Mouse (Mus musculus): ENCODE data around the gene Arnt2.

Arnt2 gene

GRCm38 (mm10) chr7:84287226-84287587 lies 122.8 kb downstream of the Arnt2 start:
- DNase-seq (ENCODE audit: low spot score in 2 of 2), result no peak

DNA sequence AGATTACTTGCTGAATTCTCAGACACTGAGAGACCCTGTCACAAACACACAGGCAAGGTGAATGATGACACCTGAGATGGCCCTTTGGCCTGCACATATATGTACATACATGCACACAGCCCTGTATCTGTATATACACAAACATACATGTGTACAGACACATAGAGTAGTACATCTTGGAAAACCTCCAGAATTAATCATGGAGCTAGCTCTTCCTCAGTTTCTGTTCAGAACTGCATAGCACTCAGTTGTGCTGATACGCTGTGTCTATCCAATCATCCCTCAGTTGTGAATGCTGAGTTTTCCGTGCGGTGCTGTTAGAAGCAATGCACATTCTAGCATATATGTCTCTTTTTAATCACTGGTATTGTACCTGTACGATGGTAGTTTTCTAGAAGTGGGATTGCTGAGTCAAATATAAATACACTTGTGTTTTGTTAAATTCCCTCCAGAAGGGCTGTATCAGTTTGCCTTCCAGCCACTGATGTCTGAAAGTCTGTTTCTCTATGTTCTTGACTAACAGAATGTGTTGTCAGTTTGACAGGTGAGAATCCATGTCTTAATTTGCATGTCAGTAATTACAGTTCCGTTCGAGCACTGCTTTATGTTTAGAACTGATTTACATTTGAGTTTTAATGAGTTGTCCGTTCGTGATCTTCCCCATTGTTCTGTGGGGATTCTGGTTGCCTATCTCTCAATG lies 123.3 kb downstream of the Arnt2 start:
- no peak for DNase-seq (ENCODE audit: low spot score in 2 of 2)

DNA sequence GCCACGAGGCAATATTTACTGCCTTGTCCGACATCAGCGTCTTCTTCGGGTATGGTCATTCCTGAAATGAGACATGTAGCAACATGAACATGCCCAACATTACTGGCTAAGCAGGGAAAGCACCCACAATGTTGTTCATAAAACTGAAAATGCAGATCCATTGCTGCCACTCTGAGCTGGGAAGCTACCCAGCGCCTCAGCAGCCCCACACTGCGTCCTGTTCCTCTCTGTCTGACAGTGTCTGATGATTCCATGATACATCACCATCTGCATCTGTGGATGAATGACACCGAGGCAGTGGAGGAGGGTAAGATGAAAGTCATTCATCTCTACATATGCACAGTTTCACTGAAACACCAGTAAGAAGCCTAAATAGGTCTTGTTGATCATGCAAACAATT lies 124.2 kb downstream of the Arnt2 start:
- DNase-seq (ENCODE audit: low spot score in 2 of 2), result no peak

DNA sequence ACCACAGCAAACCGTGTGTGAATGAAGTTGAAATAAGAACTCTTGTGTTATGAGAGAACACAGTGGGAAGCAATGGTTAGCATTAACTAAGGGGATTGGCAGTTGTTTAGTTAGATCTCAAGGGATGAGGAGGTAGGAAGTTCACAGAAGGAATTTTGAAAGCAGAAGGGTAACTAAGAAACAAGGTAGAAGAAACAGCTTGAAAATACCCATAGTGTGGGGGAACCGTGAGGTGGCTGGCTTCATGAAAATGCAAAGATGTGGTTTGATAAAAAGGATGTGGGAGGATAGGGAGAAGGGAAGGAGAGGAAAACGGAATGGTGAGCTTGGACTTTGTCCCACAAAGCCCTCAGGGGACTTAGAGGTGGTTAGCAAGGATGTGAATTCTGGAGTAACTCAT lies 125.0 kb downstream of the Arnt2 start:
- no peak for DNase-seq (ENCODE audit: low spot score in 2 of 2)

DNA sequence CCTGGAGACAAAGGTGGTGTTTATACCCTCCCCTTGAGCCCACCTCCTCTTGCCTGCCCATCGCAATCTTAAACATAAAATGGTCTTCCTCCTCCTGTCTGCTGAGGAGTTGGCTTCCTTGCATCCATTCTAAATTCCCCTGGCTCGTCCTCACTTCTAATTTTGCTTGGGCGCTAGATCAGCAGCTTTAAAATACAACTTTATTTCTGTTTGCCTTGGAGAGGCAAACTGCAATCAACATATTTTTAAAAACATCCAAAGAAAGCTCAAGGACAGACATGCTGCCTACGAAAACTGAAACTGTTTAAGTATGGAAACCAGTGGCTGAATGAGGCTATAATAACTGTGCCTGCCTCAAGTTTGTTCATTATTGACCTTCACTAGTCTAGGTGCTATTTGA lies 127.7 kb downstream of the Arnt2 start:
- no peak for DNase-seq (ENCODE audit: low spot score in 2 of 2)

GRCm38 (mm10) chr7:84279231-84279630 lies 130.7 kb downstream of the Arnt2 start:
- DNase-seq (ENCODE audit: low spot score in 2 of 2), result no peak

DNA sequence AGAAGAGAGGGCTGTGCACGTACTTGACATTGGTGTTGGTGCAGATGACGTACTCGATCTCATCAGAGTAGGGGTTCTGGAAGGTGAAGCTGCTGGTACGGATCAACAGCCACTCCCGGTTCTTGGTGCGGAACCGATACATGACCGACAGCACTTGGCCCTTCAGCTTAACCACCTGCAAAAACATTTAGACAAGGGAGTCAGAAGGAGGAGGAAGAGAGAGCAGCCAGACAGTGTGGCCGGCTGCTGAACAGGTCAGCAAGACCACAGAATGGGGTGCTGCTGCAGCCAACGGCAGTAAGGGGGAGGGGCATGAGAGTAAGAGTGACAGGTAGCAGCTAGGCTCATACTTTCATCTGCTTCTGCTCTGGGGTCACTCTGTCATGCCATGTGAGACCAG lies 134.7 kb downstream of the Arnt2 start:
- DNase-seq (ENCODE audit: low spot score in 2 of 2), result no peak

DNA sequence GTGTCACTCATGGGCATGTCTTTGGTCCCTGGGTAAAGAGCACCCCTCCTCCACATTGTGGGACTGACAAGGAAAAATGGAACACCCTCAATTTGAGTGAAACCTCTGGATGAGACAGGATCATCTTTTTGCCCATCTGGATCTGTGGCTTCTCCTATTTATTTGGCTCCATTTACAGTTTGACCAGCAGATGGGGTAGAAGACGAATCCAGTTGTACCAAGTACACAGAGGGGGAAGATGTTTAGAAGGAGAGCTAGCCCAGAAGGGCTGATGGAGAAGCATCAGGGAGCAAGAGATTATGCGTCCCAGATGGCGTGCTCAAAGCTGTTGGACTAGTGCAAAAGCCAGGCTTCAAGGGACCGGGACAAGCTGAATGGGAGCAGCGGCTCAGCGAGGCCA lies 136.0 kb downstream of the Arnt2 start:
- DNase-seq (ENCODE audit: low spot score in 2 of 2), result no peak

- peak; percentile 53 to 71 for DNase-seq (ENCODE audit: low spot score in 2 of 2)
Measured at GRCm38 (mm10) chr7:84272206-84272818, 137.7 kb downstream of the Arnt2 start.

- DNase-seq (ENCODE audit: low spot score in 2 of 2), result no peak
Measured at GRCm38 (mm10) chr7:84271429-84271828, 138.5 kb downstream of the Arnt2 start.

DNA sequence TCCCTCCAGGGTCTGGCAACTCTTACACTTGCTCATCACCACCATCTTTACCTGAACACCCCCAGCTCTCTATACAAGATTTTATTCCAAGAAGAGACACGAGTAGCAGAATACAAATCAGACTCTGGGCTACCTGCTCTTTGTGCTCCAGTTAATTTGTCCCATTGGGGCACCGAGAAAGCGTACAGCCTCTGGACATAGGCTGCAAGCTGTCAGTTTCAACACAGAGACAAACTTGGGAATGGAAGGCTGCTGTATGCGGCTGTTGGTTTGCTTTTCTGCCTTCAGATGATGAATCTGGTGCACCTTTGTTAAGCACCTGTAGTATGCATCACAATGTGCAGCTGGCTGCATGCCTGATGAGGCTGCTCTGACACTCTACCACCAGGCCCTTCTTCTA lies 146.5 kb downstream of the Arnt2 start:
- DNase-seq (ENCODE audit: low spot score in 2 of 2), result no peak

DNA sequence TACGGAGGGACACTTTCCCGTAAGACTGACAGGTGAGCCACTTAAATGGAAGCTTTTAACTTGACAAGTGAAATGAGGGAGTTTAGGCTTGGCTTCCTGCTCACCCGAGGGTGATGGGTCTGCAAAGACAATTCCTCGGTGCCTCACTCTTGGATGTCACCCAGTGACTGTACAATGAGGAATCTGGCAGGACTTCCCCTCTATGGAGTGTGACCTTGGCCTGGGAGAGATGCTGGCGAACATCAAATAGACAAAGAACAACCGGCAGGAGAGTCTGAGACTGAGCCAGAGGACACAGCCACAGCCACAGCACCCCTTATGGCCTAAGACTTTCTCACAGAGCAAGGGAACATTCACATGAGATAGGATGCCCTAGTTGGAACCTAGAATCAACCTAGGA lies 148.6 kb downstream of the Arnt2 start:
- no peak for DNase-seq (ENCODE audit: low spot score in 2 of 2)

GRCm38 (mm10) chr7:84260401-84260800 lies 149.6 kb downstream of the Arnt2 start:
- DNase-seq (ENCODE audit: low spot score in 2 of 2), result no peak

DNA sequence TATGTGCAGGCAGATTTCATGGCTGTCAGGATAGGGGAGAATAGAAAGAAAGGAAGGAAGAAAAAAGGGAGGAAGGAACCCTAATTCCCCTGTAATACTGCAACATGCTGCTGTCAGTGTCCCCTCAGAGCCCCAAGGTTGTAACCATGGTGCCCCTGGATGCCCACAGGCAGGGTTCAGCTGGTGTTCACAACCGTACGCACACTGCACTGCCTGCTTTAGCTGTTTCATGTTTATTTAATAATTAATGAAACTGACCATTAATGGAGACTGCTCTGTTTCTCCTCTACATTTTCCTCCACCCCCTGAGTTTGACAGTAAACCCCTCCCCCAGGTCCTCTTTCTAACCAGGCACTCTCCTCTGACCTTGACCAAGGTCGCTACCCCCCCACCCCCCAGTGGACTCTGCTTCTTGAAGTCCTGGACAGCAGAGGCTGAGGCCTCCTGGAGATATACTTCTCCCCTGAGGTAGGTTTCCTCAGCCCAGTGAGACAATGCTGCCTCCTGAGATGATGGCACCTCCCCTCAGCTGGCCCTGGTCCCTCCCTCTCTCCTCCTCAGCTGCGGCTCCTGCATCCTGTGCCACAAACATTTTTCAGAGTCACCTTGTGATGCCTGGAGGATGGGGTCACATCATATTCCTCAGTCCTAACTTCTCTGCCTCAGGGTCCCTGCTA lies 150.5 kb downstream of the Arnt2 start:
- no peak for DNase-seq (ENCODE audit: low spot score in 2 of 2)

GRCm38 (mm10) chr7:84256661-84257060 lies 153.3 kb downstream of the Arnt2 start:
- DNase-seq (ENCODE audit: low spot score in 2 of 2), result no peak

DNA sequence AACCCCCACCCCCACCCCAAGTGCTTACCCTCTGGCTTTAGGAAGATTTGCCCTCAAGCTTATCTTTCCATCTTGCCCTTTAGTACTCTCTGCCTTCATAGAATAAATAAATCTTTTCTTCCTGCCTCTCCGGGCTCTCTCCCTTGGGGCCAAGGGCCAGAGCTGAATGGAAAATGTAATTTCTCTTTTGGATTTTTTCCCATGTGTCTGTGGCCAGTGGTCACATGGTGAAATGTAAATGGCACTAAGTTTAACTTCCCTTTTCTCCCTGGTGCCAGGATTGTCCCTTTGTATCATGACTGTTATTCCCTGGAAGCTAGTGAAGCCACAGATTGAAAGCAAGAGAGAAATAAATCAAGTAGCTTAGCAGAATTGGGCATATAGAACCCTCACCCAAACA lies 153.7 kb downstream of the Arnt2 start:
- DNase-seq (ENCODE audit: low spot score in 2 of 2), result no peak

GRCm38 (mm10) chr7:84254916-84255315 lies 155.1 kb downstream of the Arnt2 start:
- no peak for DNase-seq (ENCODE audit: low spot score in 2 of 2)

DNA sequence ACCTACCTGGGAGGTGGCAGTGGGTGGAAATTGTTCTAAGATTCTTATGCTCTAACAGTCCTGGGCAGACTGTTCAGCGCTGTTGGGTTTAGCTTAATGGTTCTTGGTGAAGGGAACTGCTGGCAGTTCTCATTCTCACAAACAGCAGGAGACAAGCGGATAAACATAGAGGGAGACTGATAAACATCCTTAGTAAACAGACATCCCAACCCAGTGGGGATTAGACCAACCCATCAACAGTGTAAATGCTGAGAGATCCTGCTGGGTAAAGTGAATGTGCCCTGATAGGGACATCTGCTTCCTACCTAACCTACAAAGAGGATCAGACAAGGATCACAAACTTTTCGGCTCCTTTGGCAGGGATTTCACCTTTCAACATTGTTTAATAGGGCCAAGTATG lies 155.7 kb downstream of the Arnt2 start:
- no peak for DNase-seq (ENCODE audit: low spot score in 2 of 2)

DNA sequence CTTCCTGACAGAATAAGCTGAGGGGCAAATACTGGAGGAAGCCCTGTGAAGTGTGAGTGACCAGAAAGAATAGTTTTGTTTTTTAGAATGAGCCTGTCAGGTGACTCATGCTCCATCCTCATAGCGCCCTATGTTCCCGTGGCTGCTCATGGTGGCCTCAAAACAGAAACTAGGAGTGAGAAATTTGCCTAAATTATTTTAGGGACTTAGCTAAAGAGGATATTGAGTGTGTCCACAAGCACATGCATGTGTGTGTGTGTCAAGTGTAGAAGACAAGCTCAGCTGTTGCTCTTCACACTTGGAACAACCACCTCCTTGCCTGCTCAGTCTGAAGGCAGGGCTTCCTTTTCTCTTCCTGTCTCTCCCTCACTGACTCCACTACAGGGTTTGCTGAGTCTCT lies 158.3 kb downstream of the Arnt2 start:
- DNase-seq (ENCODE audit: low spot score in 2 of 2), result no peak

DNA sequence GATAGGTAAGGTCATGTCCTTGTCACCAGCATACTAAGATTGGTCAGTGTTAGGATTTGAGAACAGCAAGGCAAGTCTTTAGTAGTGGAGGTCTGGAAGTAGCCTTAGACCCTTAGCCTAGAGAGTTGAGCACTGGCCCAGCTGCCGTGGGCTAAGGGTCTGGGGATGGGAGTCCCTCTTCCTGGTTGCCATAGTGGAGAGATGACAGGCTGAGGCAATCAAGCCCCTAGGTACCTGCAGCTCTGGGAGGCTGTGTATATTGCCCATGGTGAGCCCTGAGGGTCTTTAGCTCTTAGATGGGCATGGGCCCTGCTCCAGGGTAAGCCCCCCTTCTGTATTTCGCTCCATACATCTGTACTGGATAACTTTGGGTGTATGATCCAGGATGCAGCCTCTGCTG lies 159.2 kb downstream of the Arnt2 start:
- no peak for DNase-seq (ENCODE audit: low spot score in 2 of 2)

DNA sequence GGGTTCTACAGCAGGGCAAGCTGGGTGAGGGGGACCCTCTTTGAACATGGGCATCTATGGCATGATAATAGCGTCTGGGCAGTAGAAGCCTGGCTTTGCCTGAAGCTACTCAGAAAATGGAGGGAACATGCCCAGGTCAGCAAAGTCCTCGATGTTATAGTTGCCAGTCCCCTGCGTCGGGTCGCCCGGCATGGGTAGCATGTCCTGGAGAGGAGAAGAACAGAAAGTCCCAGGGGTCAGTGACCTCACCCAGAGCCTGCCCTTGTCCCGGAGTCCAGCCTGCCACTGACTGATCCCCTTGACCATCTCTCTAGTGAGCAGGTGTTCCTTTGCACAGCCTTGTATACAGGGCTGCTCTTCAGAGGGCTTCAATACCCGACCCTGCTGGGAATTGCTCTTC lies 160.0 kb downstream of the Arnt2 start:
- no peak for DNase-seq (ENCODE audit: low spot score in 2 of 2)

DNA sequence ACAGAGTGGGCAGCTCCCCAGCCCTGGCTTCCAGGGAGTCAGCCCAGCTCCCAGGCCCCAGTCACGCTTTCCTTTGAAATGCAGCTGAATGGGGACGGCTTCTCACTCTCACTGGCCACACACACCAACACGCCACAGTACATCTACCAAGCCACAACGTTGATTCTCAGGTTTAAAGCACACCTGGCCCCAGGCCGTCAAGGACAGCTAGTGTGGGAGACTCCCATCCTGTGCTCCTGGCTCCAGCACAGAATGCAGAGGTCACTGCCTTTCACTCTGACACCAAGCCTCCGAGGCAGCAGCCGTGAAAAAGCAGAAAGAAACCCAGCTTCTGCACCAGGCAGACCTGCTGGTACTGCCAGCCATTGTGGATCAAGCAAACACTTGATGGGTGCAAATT lies 160.6 kb downstream of the Arnt2 start:
- DNase-seq (ENCODE audit: low spot score in 2 of 2), result no peak

- no peak for DNase-seq (ENCODE audit: low spot score in 2 of 2)
Measured at GRCm38 (mm10) chr7:84247960-84248665, 161.9 kb downstream of the Arnt2 start.

All from frontal cortex, postnatal 10 days (tissue).